Mouse (Mus musculus): Measurements from ENCODE around the gene Atpaf1. TPM values are rescaled to one million over a fixed set of nuclear protein-coding genes. Genes with fewer than 3 reads are reported as not detected.

The Atpaf1 gene
- polyA plus RNA-seq, 1 experiment from 2014 or later: 65.5 TPM

DNA sequence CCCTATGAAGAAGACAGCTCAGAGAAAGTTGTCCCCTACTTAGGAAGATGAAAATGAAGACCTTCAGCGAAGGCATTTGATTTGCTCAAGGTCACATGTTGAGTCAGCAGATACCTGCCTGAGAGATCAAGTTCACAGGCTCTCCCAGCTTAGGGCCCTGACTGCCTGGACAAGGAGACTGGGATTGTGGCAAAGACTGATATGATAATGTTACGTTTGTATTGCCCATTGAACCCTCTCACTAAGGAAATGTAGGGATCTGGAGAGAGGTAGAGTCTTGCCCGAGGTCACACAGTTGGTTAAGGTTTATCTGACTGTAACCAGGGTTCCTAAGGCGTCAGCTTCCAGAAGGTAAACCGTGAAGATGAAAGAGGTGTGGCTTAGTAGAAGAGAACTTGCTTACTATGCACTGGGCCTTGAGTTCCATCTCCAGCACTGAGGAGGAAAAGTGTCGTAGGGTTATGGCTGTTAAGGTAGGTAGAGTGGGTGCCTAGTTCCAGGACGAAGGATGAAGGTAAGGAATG lies 961 bp downstream of the Atpaf1 start:
- Histone ChIP-seq H3K4me2 (ENCODE audit: low read depth, low read length) (peak overlapping the region; percentile 93), H3K9ac (ENCODE audit: low read length) (peak overlapping the region; percentile 91), H3K27ac (ENCODE audit: low read length) (peak overlapping the region; percentile 78), H3K4me1 (ENCODE audit: control insufficient read depth, insufficient read depth, low read length) (peaks cover 4% of the 10 kb centered on the region), H3K36me3 (ENCODE audit: control insufficient read depth, insufficient read depth) (peaks cover 11% of the 10 kb centered on the region), H3K9me3 (replicated peaks; ENCODE audit: control insufficient read depth, low read length) (no peaks in the 10 kb centered on the region), H3K4me3 (ENCODE audit: low read length) (peak overlapping the region; percentile 72), H3K27me3 (ENCODE audit: control insufficient read depth, insufficient read depth, low read length) (no peaks in the 10 kb centered on the region)
- ATAC-seq (replicated peaks; ENCODE audit: extremely low read depth, insufficient read depth, low FRiP score): peak; percentile 15; the same call in 1 of the 2 replicates
- WGBS: 42% methylated on average over 7 of the region's 7 CpGs

DNA sequence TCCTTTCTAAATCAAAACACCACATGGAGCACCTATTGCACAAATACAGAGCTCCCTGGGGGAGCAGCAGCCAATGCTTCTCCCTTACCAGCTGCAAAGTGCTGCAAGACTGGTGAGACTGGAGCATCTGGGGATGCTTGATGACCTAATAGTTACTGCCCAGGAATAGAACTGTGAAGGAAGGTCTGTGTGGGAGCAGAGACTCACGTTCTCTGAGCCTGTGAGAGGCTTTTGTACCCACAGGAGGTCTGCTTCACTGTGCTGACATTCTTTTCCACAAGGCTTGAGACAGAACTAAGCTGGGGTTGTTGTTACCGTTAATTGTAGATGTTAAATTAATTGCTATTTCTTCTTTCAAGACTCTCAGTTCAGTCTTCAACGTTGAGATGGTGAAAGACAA lies 6.3 kb downstream of the Atpaf1 start:
- Histone ChIP-seq H3K9me3 (replicated peaks; ENCODE audit: control insufficient read depth, low read length) (no peaks in the 10 kb centered on the region), H3K36me3 (ENCODE audit: control insufficient read depth, insufficient read depth) (peaks cover 44% of the 10 kb centered on the region), H3K4me2 (ENCODE audit: low read depth, low read length) (no peak overlapping the region), H3K27me3 (ENCODE audit: control insufficient read depth, insufficient read depth, low read length) (no peaks in the 10 kb centered on the region), H3K4me3 (ENCODE audit: low read length) (no peak overlapping the region), H3K4me1 (ENCODE audit: control insufficient read depth, insufficient read depth, low read length) (peaks cover 2% of the 10 kb centered on the region), H3K9ac (ENCODE audit: low read length) (no peak overlapping the region), H3K27ac (ENCODE audit: low read length) (no peak overlapping the region)
- ATAC-seq (replicated peaks; ENCODE audit: extremely low read depth, insufficient read depth, low FRiP score): no peak
- WGBS: 70% methylated on average over 3 of the region's 3 CpGs

DNA sequence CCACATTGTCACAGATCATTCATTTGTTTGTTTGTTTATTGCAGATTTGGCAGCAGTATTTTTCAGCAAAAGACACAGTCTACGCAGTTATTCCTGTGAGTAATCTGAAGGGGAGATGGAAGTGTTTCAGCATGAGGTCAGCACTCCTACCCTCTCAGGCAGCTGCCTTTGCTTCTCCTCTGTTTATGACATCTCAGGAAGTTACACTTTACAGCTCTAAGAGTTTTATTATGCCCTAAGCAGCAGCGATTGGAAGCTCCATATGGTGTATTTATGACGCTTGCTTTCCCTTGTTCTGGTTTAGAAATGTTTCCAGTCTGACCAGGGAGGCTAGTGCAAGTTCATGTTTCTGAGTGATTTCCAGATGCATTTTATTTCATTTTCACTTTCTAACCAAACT lies 10.7 kb downstream of the Atpaf1 start:
- Histone ChIP-seq H3K9ac (ENCODE audit: low read length) (no peak overlapping the region), H3K27ac (ENCODE audit: low read length) (no peak overlapping the region), H3K4me2 (ENCODE audit: low read depth, low read length) (no peak overlapping the region), H3K27me3 (ENCODE audit: control insufficient read depth, insufficient read depth, low read length) (no peaks in the 10 kb centered on the region), H3K36me3 (ENCODE audit: control insufficient read depth, insufficient read depth) (peaks cover 63% of the 10 kb centered on the region), H3K4me1 (ENCODE audit: control insufficient read depth, insufficient read depth, low read length) (no peaks in the 10 kb centered on the region), H3K9me3 (replicated peaks; ENCODE audit: control insufficient read depth, low read length) (no peaks in the 10 kb centered on the region), H3K4me3 (ENCODE audit: low read length) (no peak overlapping the region)
- no peak for ATAC-seq (replicated peaks; ENCODE audit: extremely low read depth, insufficient read depth, low FRiP score)
- 79% methylated on average over 3 of the region's 3 CpGs for WGBS

DNA sequence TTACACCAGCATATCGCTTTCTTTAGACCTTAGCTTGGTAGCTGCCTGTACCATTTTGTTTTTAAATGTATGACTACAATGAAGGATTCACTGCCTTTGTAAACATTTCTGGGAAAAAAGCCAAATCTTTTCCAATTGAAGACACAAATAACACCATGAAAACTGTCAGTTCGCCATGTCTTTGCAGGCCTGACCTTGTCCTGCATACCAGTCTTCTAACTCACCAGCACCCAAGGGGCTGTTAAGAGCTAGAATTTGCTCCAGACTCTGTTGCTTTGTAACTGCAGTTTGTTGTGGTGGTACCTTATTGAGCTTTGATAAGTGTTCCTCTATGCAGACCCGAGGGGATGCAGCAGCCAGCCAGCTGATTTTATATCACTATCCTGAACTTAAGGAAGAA lies 15.4 kb downstream of the Atpaf1 start:
- H3K9me3 ChIP-seq (replicated peaks; ENCODE audit: control insufficient read depth, low read length): no peaks in the 10 kb centered on the region
- H3K27me3 ChIP-seq (ENCODE audit: control insufficient read depth, insufficient read depth, low read length): no peaks in the 10 kb centered on the region
- ATAC-seq (replicated peaks; ENCODE audit: extremely low read depth, insufficient read depth, low FRiP score): no peak
- H3K9ac ChIP-seq (ENCODE audit: low read length): no peak overlapping the region
- H3K4me2 ChIP-seq (ENCODE audit: low read depth, low read length): no peak overlapping the region
- no peak overlapping the region for H3K4me3 ChIP-seq (ENCODE audit: low read length)
- peaks cover 55% of the 10 kb centered on the region for H3K36me3 ChIP-seq (ENCODE audit: control insufficient read depth, insufficient read depth)
- H3K4me1 ChIP-seq (ENCODE audit: control insufficient read depth, insufficient read depth, low read length): no peaks in the 10 kb centered on the region
- 78% methylated on average over 3 of the region's 3 CpGs for WGBS
- H3K27ac ChIP-seq (ENCODE audit: low read length): no peak overlapping the region

DNA sequence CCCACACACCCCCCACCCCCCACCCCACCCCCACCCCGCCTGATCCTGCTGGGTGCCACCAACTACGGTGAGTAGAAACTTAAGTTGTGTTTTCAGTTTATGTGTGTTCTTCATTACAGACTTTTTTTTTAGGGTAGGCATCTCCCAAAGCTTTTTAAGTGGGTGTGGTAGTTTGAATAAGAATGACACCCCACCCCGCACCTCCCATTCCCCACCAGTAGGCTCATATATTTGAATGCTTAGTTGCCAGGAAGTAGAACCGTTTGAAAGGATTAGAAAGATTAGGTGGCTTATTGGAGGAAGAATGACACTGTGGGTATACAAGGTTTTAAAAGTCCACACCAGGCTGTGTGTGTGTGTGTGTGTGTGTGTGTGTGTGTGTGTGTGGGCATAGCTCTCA lies 27.7 kb downstream of the Atpaf1 start:
- Histone ChIP-seq H3K27me3 (ENCODE audit: control insufficient read depth, insufficient read depth, low read length) (no peaks in the 10 kb centered on the region), H3K4me1 (ENCODE audit: control insufficient read depth, insufficient read depth, low read length) (no peaks in the 10 kb centered on the region), H3K4me2 (ENCODE audit: low read depth, low read length) (no peak overlapping the region), H3K9me3 (replicated peaks; ENCODE audit: control insufficient read depth, low read length) (no peaks in the 10 kb centered on the region), H3K4me3 (ENCODE audit: low read length) (no peak overlapping the region), H3K27ac (ENCODE audit: low read length) (no peak overlapping the region), H3K36me3 (ENCODE audit: control insufficient read depth, insufficient read depth) (peaks cover 25% of the 10 kb centered on the region), H3K9ac (ENCODE audit: low read length) (no peak overlapping the region)
- no peak for ATAC-seq (replicated peaks; ENCODE audit: extremely low read depth, insufficient read depth, low FRiP score)
- 86% methylated on average over 4 of the region's 4 CpGs for WGBS

DNA sequence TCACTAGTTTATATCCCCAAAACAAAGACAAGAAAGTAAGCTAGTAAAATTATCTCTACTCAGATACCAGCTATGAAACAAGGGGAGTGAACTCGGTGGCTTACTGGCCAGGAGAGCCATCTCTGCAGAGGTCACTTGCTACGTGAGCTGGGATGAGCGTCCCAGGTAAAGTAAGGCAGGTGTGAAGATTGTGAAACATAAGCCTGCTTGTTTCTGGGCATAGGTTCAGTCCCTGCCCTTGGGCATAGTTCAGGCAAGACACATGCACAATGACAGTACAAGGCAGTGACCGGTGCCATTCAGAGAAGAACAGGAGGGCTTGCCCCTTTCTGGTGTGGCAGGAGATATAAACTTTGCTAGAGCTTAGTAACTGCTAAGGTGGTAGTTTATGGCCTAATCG lies 31.0 kb downstream of the Atpaf1 start:
- H3K9me3 ChIP-seq (replicated peaks; ENCODE audit: control insufficient read depth, low read length): no peaks in the 10 kb centered on the region
- no peak overlapping the region for H3K27ac ChIP-seq (ENCODE audit: low read length)
- no peaks in the 10 kb centered on the region for H3K27me3 ChIP-seq (ENCODE audit: control insufficient read depth, insufficient read depth, low read length)
- ATAC-seq (replicated peaks; ENCODE audit: extremely low read depth, insufficient read depth, low FRiP score): no peak
- 89% methylated on average over 5 of the region's 5 CpGs for WGBS
- no peak overlapping the region for H3K4me2 ChIP-seq (ENCODE audit: low read depth, low read length)
- no peaks in the 10 kb centered on the region for H3K4me1 ChIP-seq (ENCODE audit: control insufficient read depth, insufficient read depth, low read length)
- H3K9ac ChIP-seq (ENCODE audit: low read length): no peak overlapping the region
- H3K4me3 ChIP-seq (ENCODE audit: low read length): no peak overlapping the region
- H3K36me3 ChIP-seq (ENCODE audit: control insufficient read depth, insufficient read depth): peaks cover 36% of the 10 kb centered on the region

DNA sequence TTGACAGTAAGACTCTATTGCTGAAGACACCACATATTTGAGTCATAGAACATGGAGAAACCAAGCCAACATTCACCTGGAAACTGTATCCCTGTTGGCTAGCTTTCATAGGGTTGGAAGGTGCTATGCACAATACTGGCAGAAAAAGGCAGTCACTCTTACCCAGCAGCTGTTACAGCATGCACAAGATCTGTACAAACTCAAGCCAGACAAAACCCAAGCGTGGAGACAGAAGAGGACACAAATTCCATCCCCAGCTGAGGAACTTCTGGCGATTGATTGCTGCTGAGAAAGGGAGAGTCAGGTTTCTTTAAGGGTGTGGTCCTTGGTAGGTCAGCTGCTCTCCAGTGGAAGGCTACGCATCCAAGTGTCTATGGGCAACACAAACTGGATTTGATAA lies 35.6 kb downstream of the Atpaf1 start:
- no peak overlapping the region for H3K27ac ChIP-seq (ENCODE audit: low read length)
- peaks cover 17% of the 10 kb centered on the region for H3K36me3 ChIP-seq (ENCODE audit: control insufficient read depth, insufficient read depth)
- ATAC-seq (replicated peaks; ENCODE audit: extremely low read depth, insufficient read depth, low FRiP score): no peak
- WGBS: 65% methylated on average over 3 of the region's 3 CpGs
- no peak overlapping the region for H3K4me2 ChIP-seq (ENCODE audit: low read depth, low read length)
- no peak overlapping the region for H3K9ac ChIP-seq (ENCODE audit: low read length)
- no peaks in the 10 kb centered on the region for H3K27me3 ChIP-seq (ENCODE audit: control insufficient read depth, insufficient read depth, low read length)
- H3K9me3 ChIP-seq (replicated peaks; ENCODE audit: control insufficient read depth, low read length): no peaks in the 10 kb centered on the region
- H3K4me3 ChIP-seq (ENCODE audit: low read length): no peak overlapping the region
- H3K4me1 ChIP-seq (ENCODE audit: control insufficient read depth, insufficient read depth, low read length): peaks cover 31% of the 10 kb centered on the region

DNA sequence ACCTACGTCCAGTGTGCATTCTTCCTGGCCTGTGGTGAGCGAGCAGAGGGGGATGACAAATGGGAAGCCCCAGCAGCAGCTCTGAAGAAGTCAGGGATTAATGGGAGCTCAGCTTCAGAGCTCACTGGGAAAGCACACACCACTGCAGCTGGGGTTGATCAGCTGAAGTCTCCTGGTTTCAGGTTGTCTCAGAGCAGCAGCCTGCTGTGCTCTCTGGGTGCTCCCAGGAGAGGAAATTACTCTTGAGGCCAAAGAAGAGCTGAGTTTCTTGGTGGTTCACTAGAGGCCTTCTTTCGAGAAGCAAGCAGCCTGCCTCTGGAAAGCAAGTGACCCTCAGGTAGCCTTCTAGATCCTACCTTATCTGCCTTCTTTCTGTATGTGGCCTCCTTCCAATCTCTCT lies 36.3 kb downstream of the Atpaf1 start:
- H3K36me3 ChIP-seq (ENCODE audit: control insufficient read depth, insufficient read depth): peaks cover 11% of the 10 kb centered on the region
- H3K9me3 ChIP-seq (replicated peaks; ENCODE audit: control insufficient read depth, low read length): no peaks in the 10 kb centered on the region
- 78% methylated on average over 3 of the region's 3 CpGs for WGBS
- H3K4me2 ChIP-seq (ENCODE audit: low read depth, low read length): no peak overlapping the region
- no peak for ATAC-seq (replicated peaks; ENCODE audit: extremely low read depth, insufficient read depth, low FRiP score)
- H3K4me1 ChIP-seq (ENCODE audit: control insufficient read depth, insufficient read depth, low read length): peaks cover 31% of the 10 kb centered on the region
- no peaks in the 10 kb centered on the region for H3K27me3 ChIP-seq (ENCODE audit: control insufficient read depth, insufficient read depth, low read length)
- H3K27ac ChIP-seq (ENCODE audit: low read length): no peak overlapping the region
- H3K4me3 ChIP-seq (ENCODE audit: low read length): no peak overlapping the region
- no peak overlapping the region for H3K9ac ChIP-seq (ENCODE audit: low read length)

DNA sequence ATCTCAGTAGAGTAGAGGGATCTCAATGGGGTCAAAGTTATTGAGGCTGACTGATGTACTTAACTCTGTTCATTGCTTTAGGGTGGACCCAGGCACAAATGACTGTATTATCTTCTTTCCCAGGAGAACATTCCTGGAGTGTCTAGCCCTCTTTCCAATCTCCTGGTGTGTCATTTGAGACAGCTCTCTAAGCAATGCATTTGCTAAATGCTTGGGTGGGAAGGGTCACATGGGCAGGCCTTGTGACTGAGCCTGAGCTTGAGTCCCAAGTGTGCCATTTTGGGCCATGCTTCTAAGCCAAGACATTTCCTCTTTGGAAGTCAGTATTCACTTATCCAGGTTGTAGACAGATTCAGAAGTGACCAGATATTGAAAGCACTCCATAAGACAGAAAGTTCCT lies 36.8 kb downstream of the Atpaf1 start:
- H3K4me1 ChIP-seq (ENCODE audit: control insufficient read depth, insufficient read depth, low read length): peaks cover 31% of the 10 kb centered on the region
- no peak overlapping the region for H3K4me3 ChIP-seq (ENCODE audit: low read length)
- no peaks in the 10 kb centered on the region for H3K9me3 ChIP-seq (replicated peaks; ENCODE audit: control insufficient read depth, low read length)
- no peak overlapping the region for H3K9ac ChIP-seq (ENCODE audit: low read length)
- H3K27ac ChIP-seq (ENCODE audit: low read length): peak overlapping the region; percentile 11; the same call in 1 of the 2 replicates
- ATAC-seq (replicated peaks; ENCODE audit: extremely low read depth, insufficient read depth, low FRiP score): no peak
- peaks cover 11% of the 10 kb centered on the region for H3K36me3 ChIP-seq (ENCODE audit: control insufficient read depth, insufficient read depth)
- H3K4me2 ChIP-seq (ENCODE audit: low read depth, low read length): no peak overlapping the region
- no peaks in the 10 kb centered on the region for H3K27me3 ChIP-seq (ENCODE audit: control insufficient read depth, insufficient read depth, low read length)

Measured in heart, embryonic 16.5 days (tissue).